Mouse (Mus musculus) gastrocnemius, postnatal 25 days (tissue): ENCODE measurements at regions not wholly inside any gene's neighbourhood (a gene's known extent, or its start where the extent isn't known, plus 50 kb on each side); places are given as distances from the start of the nearest gene placed in this dataset.
A peak's percentile ranks its signal among the peaks of the same experiment; 100 is the strongest.
"Not testable (repeated sequence)": the region's sequence is repeated elsewhere in the genome, so short reads cannot be mapped to it uniquely, and the experiment has no call there.

Experiments
- DNase-seq: peaks from one replicate; pipeline ENCODE4 v3.0.0; 2022

GRCm38 (mm10) chr12:113701841-113702240 lies 158.1 kb downstream of the Adam6a start:
- DNase-seq: not testable (repeated sequence)

DNA sequence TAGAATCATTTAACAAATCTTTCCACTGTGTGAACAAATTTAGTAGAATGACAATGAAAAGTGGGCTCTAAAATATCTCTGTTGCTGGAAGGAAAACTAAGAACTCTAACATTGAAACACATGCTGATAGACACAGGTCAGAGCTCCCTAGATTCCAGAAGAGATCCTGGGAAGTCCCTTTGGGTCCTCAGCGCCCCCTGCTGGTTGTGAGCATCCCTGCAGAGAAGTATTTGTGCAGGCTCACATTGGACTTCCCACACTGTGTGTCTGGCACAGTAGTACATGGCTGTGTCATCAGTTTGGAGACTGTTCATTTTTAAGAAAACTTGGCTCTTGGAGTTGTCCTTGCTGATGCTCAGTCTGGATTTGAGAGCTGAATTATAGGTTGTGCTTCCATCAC lies 172.7 kb downstream of the Adam6a start:
- not testable (repeated sequence) for DNase-seq

GRCm38 (mm10) chr12:113735847-113736246 lies 192.1 kb downstream of the Adam6a start:
- no peak for DNase-seq

DNA sequence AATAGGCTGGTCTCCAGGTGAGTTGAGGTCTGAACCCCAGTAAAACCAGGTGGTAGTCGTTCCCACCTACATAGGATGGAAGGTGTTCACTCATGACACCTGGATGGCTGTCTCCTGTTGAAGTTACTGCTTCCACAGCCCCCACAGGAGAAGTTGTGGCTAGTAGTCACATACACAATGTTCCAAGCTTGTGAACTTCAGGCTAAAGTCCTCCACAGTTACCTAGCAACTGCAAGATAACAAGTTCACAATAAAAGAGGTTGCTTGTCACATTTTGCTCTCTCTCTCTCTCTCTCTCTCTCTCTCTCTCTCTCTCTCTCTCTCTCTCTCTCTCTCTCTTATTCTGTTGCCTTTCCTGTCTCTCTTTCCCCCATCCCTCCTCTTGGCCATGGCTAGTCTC lies 202.6 kb downstream of the Adam6a start:
- no peak for DNase-seq

DNA sequence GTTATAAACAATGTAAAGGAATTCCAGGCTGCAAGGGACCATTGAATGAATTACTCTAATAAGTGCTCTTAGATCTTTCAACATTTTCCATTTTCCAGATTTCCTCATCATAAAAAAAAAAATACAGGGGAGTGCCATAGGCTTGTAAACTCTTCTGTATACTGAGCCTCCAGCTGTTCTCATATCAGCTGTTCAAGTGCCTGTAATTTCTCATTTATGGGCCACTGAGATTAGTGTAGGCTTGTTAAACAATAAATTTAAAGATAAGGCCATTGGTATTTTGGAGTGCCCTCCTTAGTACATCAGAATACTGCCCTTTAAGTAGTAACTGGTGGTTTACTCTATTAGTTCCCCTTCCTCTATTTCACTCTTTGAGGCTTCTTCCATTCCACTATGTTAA lies 204.3 kb downstream of the Adam6a start:
- DNase-seq: no peak

GRCm38 (mm10) chr12:113769587-113769986 lies 225.9 kb downstream of the Adam6a start:
- DNase-seq: no peak

GRCm38 (mm10) chr12:113795876-113796275 lies 252.2 kb downstream of the Adam6a start:
- not testable (repeated sequence) for DNase-seq

- no peak for DNase-seq
These were observed 282.7 kb downstream of the Adam6a start for GRCm38 (mm10) chr12:113826377-113826776.

DNA sequence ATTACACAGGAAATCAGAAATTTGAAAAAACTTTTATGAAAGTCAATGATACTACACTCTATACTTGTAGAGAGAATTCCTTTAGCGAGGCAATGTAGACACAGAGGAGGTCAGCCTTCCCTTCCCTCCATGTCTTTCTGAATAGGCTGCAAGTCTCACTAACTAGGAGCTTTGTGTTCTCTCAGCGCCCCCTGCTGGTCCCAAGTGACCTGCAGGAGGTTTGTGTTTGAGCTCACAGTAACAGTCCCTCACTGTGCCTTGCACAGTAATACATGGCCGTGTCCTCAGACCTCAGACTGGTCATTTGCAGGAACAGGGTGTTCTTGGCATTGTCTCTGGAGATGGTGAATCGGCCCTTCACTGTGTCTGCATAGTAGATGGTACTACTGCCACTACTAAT lies 315.2 kb downstream of the Adam6a start:
- no peak for DNase-seq

DNA sequence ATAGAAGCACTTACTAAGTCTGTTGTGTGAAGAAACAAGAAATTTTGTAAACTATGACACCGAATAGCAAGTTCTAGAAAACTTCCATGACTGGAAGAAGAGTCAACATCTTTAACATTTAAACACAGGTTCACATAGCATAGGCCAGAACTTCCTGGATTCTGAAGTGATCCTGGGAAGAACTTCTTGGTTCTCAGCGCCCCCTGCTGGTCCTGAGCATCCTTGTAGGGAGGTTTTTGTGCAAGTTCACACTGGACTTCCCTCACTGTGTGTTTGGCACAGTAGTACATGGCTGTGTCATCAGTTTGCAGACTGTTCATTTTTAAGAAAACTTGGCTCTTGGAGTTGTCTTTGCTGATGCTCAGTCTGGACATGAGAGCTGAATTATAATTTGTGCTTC lies 335.1 kb downstream of the Adam6a start:
- no peak for DNase-seq

- DNase-seq: no peak
These were observed 352.4 kb downstream of the Adam6a start for GRCm38 (mm10) chr12:113896152-113896551.

DNA sequence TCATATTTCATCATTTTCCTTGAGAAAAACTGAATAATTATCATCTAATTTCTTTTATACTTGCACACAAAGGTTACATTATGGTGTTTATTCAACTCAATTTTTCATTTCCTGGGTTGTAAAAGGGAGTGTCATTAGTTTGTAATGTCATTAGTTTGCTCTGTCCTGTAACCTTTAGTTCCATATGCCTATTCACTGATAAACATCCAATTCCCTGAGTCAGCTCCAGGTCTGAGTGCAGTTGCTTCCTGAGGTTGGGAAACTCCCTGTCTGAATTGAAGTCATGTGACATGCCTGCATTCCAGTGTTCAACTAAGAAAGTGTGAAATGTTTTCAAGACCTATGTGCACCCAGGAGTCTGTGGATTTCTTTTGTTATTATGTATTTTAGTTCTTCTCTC lies 362.8 kb downstream of the Adam6a start:
- DNase-seq: no peak

- no peak for DNase-seq
These were observed 364.0 kb downstream of the Adam6a start for GRCm38 (mm10) chr12:113907751-113908150.

DNA sequence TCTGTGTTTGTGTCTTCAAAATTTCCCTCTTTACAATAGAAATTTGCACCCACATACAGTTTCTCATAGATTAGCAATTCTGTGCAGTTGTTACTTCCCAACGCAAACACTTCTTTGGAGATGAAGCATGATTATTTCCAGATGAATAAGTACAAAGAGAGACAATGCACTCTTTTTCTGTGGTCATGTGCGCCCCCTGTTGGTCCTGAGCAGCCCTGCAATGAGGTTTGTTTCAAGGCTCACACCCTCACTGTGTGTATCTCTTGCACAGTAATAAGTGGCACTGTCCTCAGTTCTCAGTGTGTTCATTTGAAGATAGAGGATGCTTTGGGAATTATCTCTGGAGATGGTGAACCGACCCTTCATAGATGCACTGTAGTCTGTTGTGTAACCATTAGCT lies 368.1 kb downstream of the Adam6a start:
- no peak for DNase-seq

DNA sequence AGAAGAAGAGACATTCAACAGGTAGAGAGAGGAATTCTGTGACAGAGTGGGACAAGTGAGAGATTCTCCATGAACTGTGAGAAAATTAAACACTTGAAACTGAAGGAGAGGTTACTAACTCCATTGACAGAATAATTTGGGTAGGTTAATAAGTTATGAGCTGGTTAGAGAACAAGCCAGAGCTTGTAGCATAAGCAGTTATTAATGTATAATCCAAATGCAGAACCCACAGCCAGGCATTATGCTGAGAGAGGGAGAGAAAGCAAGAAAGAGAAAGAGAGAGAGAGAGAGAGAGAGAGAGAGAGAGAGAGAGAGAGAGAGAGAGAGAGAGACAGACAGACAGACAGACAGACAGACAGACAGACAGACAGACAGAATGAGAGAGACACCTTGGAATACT lies 397.0 kb downstream of the Adam6a start:
- DNase-seq: no peak

- DNase-seq: not testable (repeated sequence)
These were observed 400.1 kb downstream of the Adam6a start for GRCm38 (mm10) chr12:113943661-113944327.

DNA sequence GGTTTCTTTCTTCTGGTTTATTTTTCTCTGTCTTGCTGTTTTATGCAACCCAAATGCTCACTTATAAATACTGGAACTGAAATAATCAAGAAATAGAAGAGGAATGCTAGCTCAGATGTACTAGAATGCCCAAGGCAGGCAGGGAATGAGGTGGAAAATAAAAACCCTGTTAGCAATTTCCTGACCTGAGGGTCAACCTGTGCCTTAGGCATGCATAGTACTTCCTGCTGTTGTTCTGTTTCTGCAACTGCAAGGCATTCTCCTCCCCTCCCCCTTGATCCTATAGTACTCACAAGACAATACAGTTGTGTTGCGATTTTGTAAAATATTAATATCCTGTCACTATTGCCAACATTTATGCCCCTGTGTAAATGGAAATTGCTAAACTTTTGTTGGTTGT lies 402.1 kb downstream of the Adam6a start:
- not testable (repeated sequence) for DNase-seq

DNA sequence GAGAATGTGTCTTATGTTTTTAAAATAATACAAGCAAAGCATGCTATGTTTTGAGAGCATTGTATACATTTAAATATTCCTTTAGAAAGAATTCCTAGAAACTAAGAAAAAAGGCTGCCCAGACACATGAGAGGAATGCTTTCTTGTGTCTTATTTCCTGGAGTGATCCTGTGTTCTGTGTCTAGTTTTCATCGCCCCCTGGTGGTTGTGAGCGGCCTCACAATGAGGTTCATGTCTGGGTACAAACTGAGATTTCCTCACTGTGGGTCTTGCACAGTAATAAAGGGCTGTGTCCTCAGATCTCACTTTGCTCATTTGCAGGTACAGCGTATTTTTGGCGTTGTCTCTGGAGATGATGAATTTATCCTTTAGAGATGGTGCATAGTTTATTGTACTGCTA lies 404.3 kb downstream of the Adam6a start:
- not testable (repeated sequence) for DNase-seq

DNA sequence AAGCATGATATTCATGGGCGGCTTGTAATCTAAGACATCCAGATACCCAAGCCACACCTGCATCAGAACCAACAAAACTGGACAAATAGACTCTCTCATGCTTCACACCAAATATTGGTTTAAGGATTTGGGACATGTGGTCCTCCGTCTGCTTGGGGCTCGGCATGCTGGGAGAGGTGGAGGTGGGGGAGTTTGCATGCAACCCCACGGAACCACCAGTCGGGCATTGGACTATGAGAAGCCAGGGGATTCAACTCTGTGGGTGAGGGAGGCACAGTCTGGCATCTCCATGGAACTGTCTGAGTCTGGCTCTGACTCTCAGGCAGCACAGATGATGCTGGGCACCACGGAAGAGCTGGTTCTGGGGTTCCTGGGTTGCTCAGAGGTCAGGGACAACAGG lies 430.6 kb downstream of the Adam6a start:
- no peak for DNase-seq

DNA sequence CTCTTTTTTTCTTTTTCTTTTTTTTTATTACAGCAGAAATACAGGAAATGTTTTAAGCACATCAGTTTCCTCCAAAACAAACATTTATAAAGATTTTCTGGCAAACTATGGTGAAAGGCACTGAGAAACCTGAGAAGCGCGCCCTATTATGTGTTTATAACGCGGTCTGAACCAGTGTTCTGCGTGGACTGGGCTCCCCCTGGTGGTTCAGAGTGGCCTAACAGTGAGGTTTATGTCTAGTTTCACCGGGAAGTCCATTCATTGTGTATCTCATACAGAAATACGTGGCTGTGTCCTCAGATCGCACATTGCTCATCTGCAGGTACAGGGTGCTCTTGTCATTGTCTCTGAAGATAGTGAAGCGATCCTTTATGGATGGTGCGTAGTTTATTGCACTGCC lies 437.9 kb downstream of the Adam6a start:
- not testable (repeated sequence) for DNase-seq

DNA sequence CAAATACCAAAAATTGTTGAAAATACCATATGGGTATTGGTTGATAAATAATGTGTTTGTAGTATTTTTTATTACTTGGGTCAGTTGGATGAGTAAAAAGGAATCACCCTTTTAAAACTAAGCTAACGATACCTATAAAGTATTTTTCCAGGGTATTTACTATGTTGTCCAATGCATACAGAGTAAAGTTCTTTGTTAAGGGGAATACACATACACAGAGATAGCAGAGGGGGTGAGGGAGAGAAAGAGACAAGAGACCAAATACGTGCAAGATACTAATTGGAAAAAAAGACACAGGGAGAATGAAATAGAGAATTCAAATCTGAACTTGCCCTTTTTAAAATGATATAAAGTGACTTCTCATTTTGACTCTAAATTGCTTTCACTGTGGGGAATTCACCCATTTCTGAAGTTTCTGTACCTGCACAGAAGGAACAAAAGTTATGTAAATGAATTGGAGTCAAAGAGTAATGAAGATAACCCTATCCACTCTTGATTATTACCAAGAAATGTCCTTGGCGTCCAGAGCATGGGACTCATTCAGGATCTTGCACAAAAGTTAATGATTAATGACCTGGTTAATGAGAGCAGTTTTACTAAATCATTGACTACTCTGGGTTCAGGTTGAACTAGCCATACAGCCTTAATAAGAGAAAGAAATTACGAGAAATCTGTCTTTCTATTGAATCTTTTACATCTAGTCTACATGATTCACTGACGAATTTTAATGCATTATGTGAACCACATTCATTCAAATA lies 443.7 kb downstream of the Adam6a start:
- no peak for DNase-seq

DNA sequence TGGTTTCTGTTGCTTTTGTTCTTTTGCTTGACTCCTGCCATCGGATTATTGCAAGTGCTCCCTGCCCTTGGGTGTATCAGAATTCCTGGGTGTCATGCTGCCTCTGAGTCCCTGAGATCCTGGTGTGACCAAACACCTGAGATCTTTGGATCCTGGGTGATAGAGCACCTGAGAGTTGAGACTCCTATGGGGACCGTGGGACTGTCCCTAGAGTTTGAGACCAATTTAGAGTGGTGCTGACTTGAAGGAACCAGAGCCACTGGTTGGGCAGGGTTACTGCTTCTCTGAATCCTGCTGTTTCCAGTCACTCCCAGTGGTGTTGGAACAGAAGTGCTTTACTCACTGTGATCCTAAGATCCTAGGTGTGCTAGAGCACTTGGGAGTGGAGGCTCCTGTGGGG lies 448.7 kb downstream of the Adam6a start:
- no peak for DNase-seq

DNA sequence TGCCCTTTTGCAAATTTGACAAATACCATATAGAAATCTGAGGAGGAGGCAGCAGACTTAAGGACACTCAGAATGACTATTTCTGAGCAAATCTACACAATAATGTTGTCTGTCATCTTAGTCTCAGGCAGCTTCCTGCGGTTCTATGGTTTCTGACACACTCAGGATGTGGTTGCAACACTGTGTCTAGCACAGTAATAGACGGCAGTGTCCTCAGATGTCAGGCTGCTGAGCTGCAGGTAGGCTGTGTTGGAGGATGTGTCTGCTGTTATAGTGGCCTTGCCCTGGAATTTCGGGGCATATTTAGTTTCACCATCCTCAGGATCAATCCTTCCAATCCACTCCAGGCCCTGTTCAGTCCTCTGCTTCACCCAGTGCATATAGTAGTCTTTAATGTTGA lies 450.6 kb downstream of the Adam6a start:
- peak; percentile 13 for DNase-seq

DNA sequence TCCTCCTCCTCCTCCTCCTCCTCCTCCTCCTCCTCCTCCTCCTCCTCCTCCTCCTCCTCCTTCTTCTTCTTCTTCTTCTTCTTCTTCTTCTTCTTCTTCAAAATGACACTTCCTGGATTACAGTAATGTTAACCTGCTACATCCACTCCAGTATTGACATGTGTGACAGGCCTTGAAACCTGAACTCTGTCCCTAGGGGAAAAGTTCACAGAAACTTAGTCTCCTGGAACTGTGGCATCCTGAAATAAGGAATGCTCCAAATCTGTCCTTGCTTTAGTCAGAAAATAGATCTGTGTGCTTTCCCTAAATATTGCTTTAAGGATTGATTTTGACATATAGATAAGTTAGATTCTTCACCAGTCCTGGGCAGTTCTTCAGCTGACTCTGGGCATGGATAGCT lies 464.8 kb downstream of the Adam6a start:
- not testable (repeated sequence) for DNase-seq
